Mouse (Mus musculus): ENCODE measurements around the gene Tmtc2.

DNA sequence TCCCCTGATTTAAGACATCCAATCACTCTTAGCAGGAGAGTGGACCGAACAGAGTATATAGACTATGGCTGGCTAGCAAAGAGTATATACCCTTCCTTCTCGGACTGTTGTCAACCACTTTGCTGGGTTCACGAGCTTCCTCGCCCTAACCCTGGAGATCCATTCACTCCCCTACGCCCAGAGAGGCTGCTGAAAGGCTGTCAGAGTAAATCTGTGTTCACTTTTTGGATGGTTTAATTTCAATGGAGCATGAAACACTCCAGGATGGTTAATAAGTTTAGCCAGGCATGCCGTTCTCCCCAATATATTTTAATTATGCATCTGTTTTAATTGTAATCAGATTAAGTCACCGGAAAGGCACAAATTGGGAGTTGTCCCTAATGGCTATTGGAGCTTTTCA, 1.9 kb downstream of the Tmtc2 start:
- no peak for TF ChIP-seq POLR2A (IDR thresholded peaks at IDR 0.05; ENCODE audit: extremely low read depth, insufficient read depth, low read length)
- no peak for TF ChIP-seq CTCF (IDR thresholded peaks at IDR 0.05; ENCODE audit: extremely low read depth, insufficient read depth, low read length)

All from cortical plate, adult 2 months (tissue).